9 mouse cellular contexts compared by ENCODE assay signal in genomic region chr7:104646841-104647482, GRCm38 (mm10). TPM values are rescaled to one million over a fixed set of nuclear protein-coding genes. Genes with fewer than 3 reads are reported as not detected.
A peak's percentile ranks its signal among the peaks of the same experiment; 100 is the strongest.
DNase-seq lines count a peak whose midpoint lies in the region; ATAC-seq lines count a peak whose summit lies in the region.
"Had no signal": no experiment of that assay in that cellular context is flagged by ENCODE, and none has a peak within 500 bp of the region (broad histone marks: within the 10 kb centered on the region; RNA-seq: fewer than 3 reads in every experiment).

Gene Olfr658, minus strand, starts transcription at chr7:104647305.

- DNase-seq in gastrocnemius, postnatal 14 days, result peak; percentile 3
- DNase-seq in gastrocnemius, postnatal 10 days, result no peak
- peak; percentile 81 for DNase-seq in embryo, embryonic 10 days (ENCODE audit: low spot score)
- DNase-seq in heart, adult 8-10 months (ENCODE audit: low spot score), result peak; percentile 5
- peak; percentile 6 for DNase-seq in kidney, adult 11 months
- peak; percentile 89 for DNase-seq in midbrain, embryonic 11.5 days (ENCODE audit: low spot score, missing footprints)
- peak; percentile 26 to 30 for DNase-seq in spleen, postnatal 36 days (ENCODE audit: low spot score in 2 of 2)

- intact Hi-C loops in gastrocnemius, postnatal 14 days (cut with DNase I; ENCODE audit: low total_unique reads), result no loop called here

- ATAC-seq in limb, embryonic 12.5 days (ENCODE audit: insufficient number of reproducible peaks, insufficient read depth, low FRiP score, low TSS enrichment, low read depth), result peak; percentile 79; the same call in 1 of the 2 replicates
- peak; percentile 96 for ATAC-seq in midbrain, embryonic 11.5 days (ENCODE audit: low FRiP score)

- no peaks in the 10 kb centered on the region for H3K27me3 ChIP-seq in limb, embryonic 12.5 days
- no peaks in the 10 kb centered on the region for H3K27me3 ChIP-seq in midbrain, embryonic 11.5 days (ENCODE audit: control insufficient read depth, insufficient read depth, low read length)

- no peak within 1 kb of the TSS for H3K9ac ChIP-seq in limb, embryonic 12.5 days (replicated peaks)
- H3K9ac ChIP-seq in midbrain, embryonic 11.5 days (ENCODE audit: low read length), result no peak within 1 kb of the TSS

- no peaks in the 10 kb centered on the region for H3K9me3 ChIP-seq in limb, embryonic 12.5 days
- H3K9me3 ChIP-seq in midbrain, embryonic 11.5 days (ENCODE audit: control insufficient read depth, low read length), result no peaks in the 10 kb centered on the region

- H3K27ac ChIP-seq in limb, embryonic 12.5 days, result no peak within 1 kb of the TSS
- no peak within 1 kb of the TSS for H3K27ac ChIP-seq in midbrain, embryonic 11.5 days (ENCODE audit: low read depth, low read length)

- H3K36me3 ChIP-seq in limb, embryonic 12.5 days, result no peaks in the 10 kb centered on the region
- no peaks in the 10 kb centered on the region for H3K36me3 ChIP-seq in midbrain, embryonic 11.5 days (ENCODE audit: control insufficient read depth, insufficient read depth, low read length)

- peak within 1 kb of the TSS; percentile 46 for H3K4me2 ChIP-seq in limb, embryonic 12.5 days
- peak within 1 kb of the TSS; percentile 37 for H3K4me2 ChIP-seq in midbrain, embryonic 11.5 days

- no peaks in the 10 kb centered on the region for H3K4me1 ChIP-seq in limb, embryonic 12.5 days (replicated peaks)
- H3K4me1 ChIP-seq in midbrain, embryonic 11.5 days (ENCODE audit: control insufficient read depth, insufficient read depth, low read length), result no peaks in the 10 kb centered on the region

- H3K4me3 ChIP-seq in limb, embryonic 12.5 days (replicated peaks), result peak within 1 kb of the TSS; percentile 19; the same call in 1 of the 2 replicates
- H3K4me3 ChIP-seq in midbrain, embryonic 11.5 days (ENCODE audit: low read depth, low read length), result peak within 1 kb of the TSS; percentile 16; the same call in 1 of the 2 replicates

- 24% methylated on average over 20 of the region's 22 CpGs for WGBS in limb, embryonic 12.5 days
- 30% methylated on average over 22 of the region's 22 CpGs for WGBS in midbrain, embryonic 11.5 days

RNA-seq across cellular contexts. Expression of gene Olfr658, which starts in this region (rescaled TPM):
- not detected for total RNA-seq in gastrocnemius, postnatal 14 days (2021)
- not detected for total RNA-seq in gastrocnemius, postnatal 10 days (2021)
- total RNA-seq in heart, adult 8-10 months (2022), result not detected
- 0.06 TPM in 1 of 2 replicates, not detected in the other for polyA plus RNA-seq in limb, embryonic 12.5 days (2016; fragmentation: Nextera tagmentation; extraction: Ambion mirVana)
- polyA plus RNA-seq in midbrain, embryonic 11.5 days (2014; fragmentation: Nextera tagmentation; extraction: Ambion mirVana), result not detected in 2 replicates
- polyA plus RNA-seq: C2C12 had no signal

Comparison
In these comparisons a context has a peak if more than half of its experiments do, and no peak if none do; other contexts are left out.
1. Peak in DNase-seq in gastrocnemius, postnatal 14 days; RNA of the gene not detected or under 1 TPM.
2. Peak in DNase-seq in heart, adult 8-10 months; RNA of the gene not detected or under 1 TPM.
3. Peak in ATAC-seq, H3K4me3 ChIP-seq and H3K4me2 ChIP-seq in limb, embryonic 12.5 days; RNA of the gene not detected or under 1 TPM.
4. Peak in DNase-seq, ATAC-seq, H3K4me3 ChIP-seq and H3K4me2 ChIP-seq in midbrain, embryonic 11.5 days; RNA of the gene not detected or under 1 TPM.